Mouse (Mus musculus) embryonic facial prominence, embryonic 15.5 days (tissue): ENCODE results near the gene Cdh12. TPM values are rescaled to one million over a fixed set of nuclear protein-coding genes. Genes with fewer than 3 reads are reported as not detected.

ENCODE experiments used
- ATAC-seq: fragments of 200-750 bp; cut with Nextera tagmentation; 2 replicates; pipeline ENCODE4 v1.8.0; 2017; ENCODE audit warnings: low read depth, moderate TSS enrichment; ENCODE audit not compliant: insufficient number of reproducible peaks, low FRiP score, low TSS enrichment
- H3K27ac ChIP-seq: fragments of 300-500 bp; sonication (generic); replicated peaks from 2 replicates; pipeline ENCODE4 v1.5.1; 2015; ENCODE audit warnings: mild to moderate bottlenecking, inconsistent platforms
- H3K27me3 ChIP-seq: fragments of 300-500 bp; sonication (generic); 2 replicates; pipeline ENCODE4 v1.6.1; 2015; ENCODE audit warnings: inconsistent platforms
- H3K36me3 ChIP-seq: fragments of 300-500 bp; sonication (generic); 2 replicates; pipeline ENCODE4 v1.6.1; 2015; ENCODE audit warnings: mild to moderate bottlenecking, inconsistent platforms
- H3K4me1 ChIP-seq: fragments of 300-500 bp; sonication (generic); 2 replicates; pipeline ENCODE4 v1.6.1; 2015; ENCODE audit warnings: inconsistent platforms
- H3K4me2 ChIP-seq: fragments of 300-500 bp; sonication (generic); replicated peaks from 2 replicates; pipeline ENCODE4 v1.6.1; 2015; ENCODE audit warnings: mild to moderate bottlenecking, inconsistent platforms
- H3K4me3 ChIP-seq: fragments of 300-500 bp; sonication (generic); replicated peaks from 2 replicates; pipeline ENCODE4 v1.5.1; 2015; ENCODE audit warnings: mild to moderate bottlenecking, inconsistent platforms
- H3K9ac ChIP-seq: fragments of 300-500 bp; sonication (generic); 2 replicates; pipeline ENCODE4 v1.6.1; 2015; ENCODE audit warnings: inconsistent platforms
- H3K9me3 ChIP-seq: fragments of 300-500 bp; sonication (generic); replicated peaks from 2 replicates; pipeline ENCODE4 v1.6.1; 2016; ENCODE audit warnings: inconsistent platforms
- WGBS: fragments of 180-500 bp; shearing (Covaris S2); methylation state at CpG from one replicate; pipeline ENCODE4 v1.1.7; 2015; 5-methylcytosine and 5-hydroxymethylcytosine counted together
- microRNA-seq: library from miRNA; unstranded; fragments of <30 nt; microRNA quantifications from one replicate; pipeline ENCODE4, GENCODE M21; 2016; ENCODE audit warnings: borderline number of aligned reads
- polyA plus RNA-seq: library from polyadenylated mRNA; unstranded; fragments of >200 nt; fragmentation: Nextera tagmentation; extraction: Ambion mirVana; gene quantifications from 2 replicates; pipeline ENCODE4 v1.2.1, GENCODE M21; 2015

Cdh12 gene
- polyA plus RNA-seq, 1 experiment from 2014 or later = 1.4 TPM

DNA sequence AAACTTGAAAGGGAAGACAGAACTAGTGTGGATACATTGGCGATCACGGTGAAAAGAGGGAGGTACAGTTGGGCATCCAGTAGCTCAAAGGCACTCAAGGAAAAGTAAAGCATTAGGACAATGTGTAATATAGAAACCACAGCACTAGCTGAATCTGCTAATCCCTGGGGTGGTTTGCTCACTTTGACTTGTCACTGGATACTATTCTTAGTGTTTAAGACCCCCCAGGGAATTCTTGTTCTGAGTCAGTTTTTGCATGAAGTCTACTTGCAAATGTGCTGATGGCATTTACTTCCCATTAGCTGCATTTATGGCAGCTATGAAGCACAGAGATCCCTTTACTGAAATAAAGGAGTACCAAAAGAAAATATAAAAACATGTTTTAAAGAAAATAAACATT is 1095.7 kb downstream of the Cdh12 start:
- H3K36me3 ChIP-seq = no peaks in the 10 kb centered on the region
- H3K4me1 ChIP-seq = no peaks in the 10 kb centered on the region
- no peaks in the 10 kb centered on the region for H3K27me3 ChIP-seq
- no peak overlapping the region for H3K9ac ChIP-seq
- H3K9me3 ChIP-seq = no peaks in the 10 kb centered on the region
- WGBS = 81% methylated on average over 2 of the region's 2 CpGs
- no peak overlapping the region for H3K4me2 ChIP-seq
- no peak for ATAC-seq
- no peak overlapping the region for H3K27ac ChIP-seq
- no peak overlapping the region for H3K4me3 ChIP-seq

DNA sequence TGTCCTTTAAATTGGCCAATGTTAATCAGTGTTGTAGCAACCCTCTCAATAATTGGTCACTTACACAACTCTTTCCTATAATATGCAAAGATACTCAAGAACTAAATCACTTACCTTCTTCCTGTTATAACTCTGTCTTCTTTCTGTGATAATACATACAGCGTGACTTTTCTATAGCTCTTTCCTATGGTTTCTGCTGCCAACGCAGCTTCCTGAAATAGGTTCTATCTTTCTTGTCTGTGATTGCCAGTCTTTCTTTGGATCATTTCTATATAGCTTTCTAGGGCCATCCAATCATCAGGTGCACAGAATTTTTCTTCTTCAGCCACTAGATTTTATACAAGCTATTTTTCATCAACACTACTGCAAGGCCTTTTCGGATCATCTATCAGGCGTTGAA is 1106.9 kb downstream of the Cdh12 start:
- Histone ChIP-seq H3K9ac (no peak overlapping the region), H3K27me3 (no peaks in the 10 kb centered on the region), H3K4me3 (no peak overlapping the region), H3K9me3 (no peaks in the 10 kb centered on the region), H3K36me3 (no peaks in the 10 kb centered on the region), H3K27ac (no peak overlapping the region), H3K4me1 (no peaks in the 10 kb centered on the region), H3K4me2 (no peak overlapping the region)
- no peak for ATAC-seq
- WGBS = 85% methylated on average over 4 of the region's 4 CpGs

DNA sequence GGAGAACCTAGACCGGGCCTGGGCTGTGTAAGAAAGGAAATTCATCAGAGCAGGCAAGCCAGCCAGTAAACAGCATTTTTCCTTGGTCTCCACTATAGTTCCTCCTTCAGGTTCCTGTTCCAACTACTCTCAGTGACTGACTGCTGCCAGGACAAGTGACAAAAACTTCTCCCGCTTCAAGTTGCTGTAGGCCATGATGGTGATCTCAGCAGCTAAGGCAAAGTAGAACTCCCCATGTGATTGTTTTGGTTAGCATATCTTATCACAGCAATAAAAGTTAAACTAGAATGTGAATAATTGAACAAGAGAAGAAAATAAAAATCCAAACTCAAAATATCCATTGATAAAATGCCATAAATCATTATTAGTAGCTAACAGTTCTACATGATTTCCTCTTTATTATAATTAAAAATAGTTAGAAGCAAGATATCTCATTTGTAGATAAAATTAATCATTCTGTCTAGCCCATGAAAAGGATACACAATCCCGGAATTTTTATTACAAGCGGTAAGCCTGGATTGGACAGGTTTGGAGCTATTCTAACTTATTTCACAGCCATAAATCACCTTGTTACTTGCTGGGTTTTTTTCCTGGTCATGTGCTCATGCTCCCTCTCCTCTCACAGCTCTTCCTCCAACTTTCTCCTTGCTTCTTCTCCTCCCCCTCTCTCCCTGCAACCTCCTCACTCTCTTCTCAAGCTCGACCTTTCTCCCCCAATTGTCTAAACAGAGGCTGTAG is 1117.4 kb downstream of the Cdh12 start:
- Histone ChIP-seq H3K4me3 (no peak overlapping the region), H3K4me2 (no peak overlapping the region), H3K4me1 (no peaks in the 10 kb centered on the region), H3K36me3 (no peaks in the 10 kb centered on the region), H3K27me3 (no peaks in the 10 kb centered on the region), H3K9ac (no peak overlapping the region), H3K27ac (no peak overlapping the region), H3K9me3 (no peaks in the 10 kb centered on the region)
- WGBS = 79% methylated on average over 5 of the region's 5 CpGs
- ATAC-seq = no peak

DNA sequence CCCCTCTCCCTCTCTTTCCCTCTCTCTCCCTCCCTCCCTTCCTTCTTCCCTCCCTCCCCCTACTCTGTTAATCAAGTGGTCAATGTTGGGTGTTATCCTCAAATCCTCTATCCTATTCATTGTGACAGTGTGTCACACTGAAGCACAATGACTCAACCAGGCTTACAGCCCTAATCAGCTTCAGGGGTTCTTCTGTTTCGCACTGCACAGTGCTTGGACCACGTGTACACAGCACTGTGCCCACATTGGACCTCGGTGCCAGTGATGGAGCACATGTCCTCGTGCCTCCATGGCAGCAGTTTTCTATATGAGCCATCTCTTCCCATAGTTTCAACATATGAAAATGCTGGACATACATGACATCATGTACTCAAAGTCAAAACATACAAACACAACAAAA is 1155.4 kb downstream of the Cdh12 start:
- H3K27me3 ChIP-seq = no peaks in the 10 kb centered on the region
- ATAC-seq = no peak
- H3K4me1 ChIP-seq = no peaks in the 10 kb centered on the region
- whole genome bisulfite sequencing = 74% methylated on average over 4 of the region's 4 CpGs
- H3K4me3 ChIP-seq = no peak overlapping the region
- H3K9ac ChIP-seq = no peak overlapping the region
- no peaks in the 10 kb centered on the region for H3K36me3 ChIP-seq
- no peaks in the 10 kb centered on the region for H3K9me3 ChIP-seq
- no peak overlapping the region for H3K27ac ChIP-seq
- no peak overlapping the region for H3K4me2 ChIP-seq

Small RNA genes lying within 50 kb of the gene (microRNA-seq; reads per million reads assigned to microRNA genes)
- gene Gm27397 = not detected

Other genes with a start within 250 kb of the Cdh12 start
- 0.11 and 0.43 TPM in 2 replicates for gene Acot10, start 217.5 kb downstream of the Cdh12 start, polyA plus RNA-seq